Mouse (Mus musculus) kidney, embryonic 16.5 days (tissue): Measurements from ENCODE around the gene Arhgap21. TPM values are rescaled to one million over a fixed set of nuclear protein-coding genes. Genes with fewer than 3 reads are reported as not detected.

ENCODE experiments used
- ATAC-seq: fragments of 200-750 bp; cut with Nextera tagmentation; 2 replicates; pipeline ENCODE4 v1.8.0; 2017; ENCODE audit warnings: moderate TSS enrichment; ENCODE audit not compliant: low FRiP score, low TSS enrichment
- H3K27ac ChIP-seq: fragments of 300-500 bp; sonication (generic); 2 replicates; pipeline ENCODE4 v1.5.1; 2014; ENCODE audit warnings: low read length
- H3K27me3 ChIP-seq: fragments of 300-500 bp; sonication (generic); 2 replicates; pipeline ENCODE4 v1.6.1; 2014; ENCODE audit warnings: low read length, control low read depth, mixed read lengths; ENCODE audit not compliant: insufficient read depth
- H3K36me3 ChIP-seq: fragments of 300-500 bp; sonication (generic); 2 replicates; pipeline ENCODE4 v1.6.1; 2014; ENCODE audit warnings: low read length, control low read depth, mixed read lengths; ENCODE audit not compliant: insufficient read depth
- H3K4me1 ChIP-seq: fragments of 300-500 bp; sonication (generic); 2 replicates; pipeline ENCODE4 v1.6.1; 2014; ENCODE audit warnings: low read length, control low read depth, mixed read lengths; ENCODE audit not compliant: insufficient read depth
- H3K4me2 ChIP-seq: fragments of 300-500 bp; sonication (generic); replicated peaks from 2 replicates; pipeline ENCODE4 v1.6.1; 2014; ENCODE audit warnings: low read depth, low read length
- H3K4me3 ChIP-seq: fragments of 300-500 bp; sonication (generic); 2 replicates; pipeline ENCODE4 v1.5.1; 2014; ENCODE audit warnings: mild to moderate bottlenecking, low read length
- H3K9ac ChIP-seq: fragments of 300-500 bp; sonication (generic); replicated peaks from 2 replicates; pipeline ENCODE4 v1.6.1; 2014; ENCODE audit warnings: low read length
- H3K9me3 ChIP-seq: fragments of 300-500 bp; sonication (generic); 2 replicates; pipeline ENCODE4 v1.6.1; 2016; ENCODE audit warnings: low read length, control low read depth
- WGBS: fragments of 180-500 bp; shearing (Covaris S2); extraction: QIAGEN DNeasy Blood & Tissue Kit; methylation state at CpG from one replicate; pipeline ENCODE4 v1.1.7; 2014; 5-methylcytosine and 5-hydroxymethylcytosine counted together
- polyA plus RNA-seq: library from polyadenylated mRNA; unstranded; fragments of >200 nt; fragmentation: Nextera tagmentation; extraction: Ambion mirVana; gene quantifications from 2 replicates; pipeline ENCODE4 v1.2.1, GENCODE M21; 2015

The Arhgap21 gene
- 9.2 and 11.2 TPM in 2 replicates for polyA plus RNA-seq

- Histone ChIP-seq H3K36me3 (no peaks in the 10 kb centered on the region), H3K4me2 (peak within 1 kb of the TSS; percentile 91), H3K9ac (peak within 1 kb of the TSS; percentile 97), H3K4me1 (peaks cover 24% of the 10 kb centered on the region), H3K9me3 (no peaks in the 10 kb centered on the region), H3K4me3 (peak within 1 kb of the TSS; percentile 87), H3K27me3 (no peaks in the 10 kb centered on the region), H3K27ac (peak within 1 kb of the TSS; percentile 94)
- under 1% methylated on average over 58 of the region's 102 CpGs for WGBS
- ATAC-seq, result peak; percentile 77
These were observed at the start of gene Arhgap21 for GRCm38 (mm10) chr2:20968441-20969200. Arhgap21 (minus strand) TSS chr2:20968881.

GRCm38 (mm10) chr2:21016589-21016988 is 47.9 kb upstream of the Arhgap21 start:
- Histone ChIP-seq H3K27ac (no peak overlapping the region), H3K27me3 (no peaks in the 10 kb centered on the region; the same call in 1 of the 2 replicates), H3K4me3 (no peak overlapping the region), H3K36me3 (no peaks in the 10 kb centered on the region), H3K4me1 (no peaks in the 10 kb centered on the region), H3K9ac (no peak overlapping the region), H3K9me3 (no peaks in the 10 kb centered on the region), H3K4me2 (no peak overlapping the region)
- no peak for ATAC-seq
- 79% methylated on average over 7 of the region's 7 CpGs for WGBS

- H3K4me2 ChIP-seq, result no peak overlapping the region
These were observed 42.2 kb upstream of the Arhgap21 start for GRCm38 (mm10) chr2:21010806-21011397.

GRCm38 (mm10) chr2:21010219-21010618 is 41.5 kb upstream of the Arhgap21 start:
- Histone ChIP-seq H3K27ac (no peak overlapping the region), H3K9me3 (no peaks in the 10 kb centered on the region), H3K4me3 (no peak overlapping the region), H3K4me1 (no peaks in the 10 kb centered on the region), H3K27me3 (no peaks in the 10 kb centered on the region), H3K9ac (no peak overlapping the region), H3K4me2 (no peak overlapping the region), H3K36me3 (no peaks in the 10 kb centered on the region)
- no peak for ATAC-seq
- 85% methylated on average over 9 of the region's 9 CpGs for WGBS

More at GRCm38 (mm10) chr2:21010806-21011397, 42.2 kb upstream of the Arhgap21 start:
- no peaks in the 10 kb centered on the region for H3K27me3 ChIP-seq
- no peak overlapping the region for H3K4me3 ChIP-seq
- no peak for ATAC-seq
- H3K27ac ChIP-seq, result no peak overlapping the region
- H3K4me1 ChIP-seq, result no peaks in the 10 kb centered on the region
- 71% methylated on average over 11 of the region's 11 CpGs for whole genome bisulfite sequencing
- no peaks in the 10 kb centered on the region for H3K36me3 ChIP-seq
- H3K9me3 ChIP-seq, result no peaks in the 10 kb centered on the region
- H3K9ac ChIP-seq, result no peak overlapping the region

- Histone ChIP-seq H3K4me1 (no peaks in the 10 kb centered on the region), H3K4me2 (no peak overlapping the region), H3K9me3 (no peaks in the 10 kb centered on the region), H3K9ac (no peak overlapping the region), H3K27ac (no peak overlapping the region), H3K36me3 (no peaks in the 10 kb centered on the region), H3K27me3 (no peaks in the 10 kb centered on the region), H3K4me3 (no peak overlapping the region)
- no peak for ATAC-seq
- WGBS, result 55% methylated on average over 16 of the region's 16 CpGs
These were observed 40.8 kb upstream of the Arhgap21 start for GRCm38 (mm10) chr2:21009258-21010140.

- Histone ChIP-seq H3K36me3 (no peaks in the 10 kb centered on the region), H3K4me2 (no peak overlapping the region), H3K27me3 (no peaks in the 10 kb centered on the region), H3K9ac (no peak overlapping the region), H3K4me1 (no peaks in the 10 kb centered on the region), H3K27ac (no peak overlapping the region), H3K9me3 (no peaks in the 10 kb centered on the region), H3K4me3 (no peak overlapping the region)
- 90% methylated on average over 8 of the region's 8 CpGs for whole genome bisulfite sequencing
- ATAC-seq, result no peak
These were observed 33.9 kb upstream of the Arhgap21 start for GRCm38 (mm10) chr2:21002538-21002937.

GRCm38 (mm10) chr2:21001156-21001555 is 32.5 kb upstream of the Arhgap21 start:
- 77% methylated on average over 5 of the region's 5 CpGs for WGBS
- no peak for ATAC-seq
- no peak overlapping the region for H3K27ac ChIP-seq
- no peaks in the 10 kb centered on the region for H3K9me3 ChIP-seq
- no peak overlapping the region for H3K4me2 ChIP-seq
- H3K4me3 ChIP-seq, result no peak overlapping the region
- H3K9ac ChIP-seq, result no peak overlapping the region
- H3K36me3 ChIP-seq, result no peaks in the 10 kb centered on the region
- H3K4me1 ChIP-seq, result no peaks in the 10 kb centered on the region
- H3K27me3 ChIP-seq, result no peaks in the 10 kb centered on the region

GRCm38 (mm10) chr2:20995547-20995946 is 26.9 kb upstream of the Arhgap21 start:
- 94% methylated on average over 2 of the region's 2 CpGs for WGBS
- no peak overlapping the region for H3K4me3 ChIP-seq

GRCm38 (mm10) chr2:20991508-20991907 is 22.8 kb upstream of the Arhgap21 start:
- no peaks in the 10 kb centered on the region for H3K27me3 ChIP-seq
- H3K9me3 ChIP-seq, result peaks cover 4% of the 10 kb centered on the region; the same call in 1 of the 2 replicates
- no peak overlapping the region for H3K27ac ChIP-seq
- no peak for ATAC-seq
- no peak overlapping the region for H3K4me3 ChIP-seq
- H3K4me1 ChIP-seq, result 0 out of 2 replicates have a peak, but pooled peaks cover 5% of the 10 kb centered on the region
- H3K4me2 ChIP-seq, result no peak overlapping the region
- 87% methylated on average over 2 of the region's 2 CpGs for WGBS
- H3K36me3 ChIP-seq, result no peaks in the 10 kb centered on the region
- H3K9ac ChIP-seq, result no peak overlapping the region

More at GRCm38 (mm10) chr2:20995547-20995946, 26.9 kb upstream of the Arhgap21 start:
- Histone ChIP-seq H3K27me3 (no peaks in the 10 kb centered on the region), H3K36me3 (no peaks in the 10 kb centered on the region), H3K27ac (no peak overlapping the region), H3K9ac (no peak overlapping the region), H3K4me1 (no peaks in the 10 kb centered on the region), H3K9me3 (peaks cover 4% of the 10 kb centered on the region; the same call in 1 of the 2 replicates), H3K4me2 (no peak overlapping the region)
- no peak for ATAC-seq
